Mouse (Mus musculus) G1E-ER4 (cell line): ENCODE measurements at regions not wholly inside any gene's neighbourhood (a gene's known extent, or its start where the extent isn't known, plus 50 kb on each side); places are given as distances from the start of the nearest gene placed in this dataset.

ENCODE experiments used
- GATA1 ChIP-seq: IDR thresholded peaks from one replicate; pipeline ENCODE4 v1.8.0; 2012; ENCODE audit warnings: low read length, inconsistent platforms

DNA sequence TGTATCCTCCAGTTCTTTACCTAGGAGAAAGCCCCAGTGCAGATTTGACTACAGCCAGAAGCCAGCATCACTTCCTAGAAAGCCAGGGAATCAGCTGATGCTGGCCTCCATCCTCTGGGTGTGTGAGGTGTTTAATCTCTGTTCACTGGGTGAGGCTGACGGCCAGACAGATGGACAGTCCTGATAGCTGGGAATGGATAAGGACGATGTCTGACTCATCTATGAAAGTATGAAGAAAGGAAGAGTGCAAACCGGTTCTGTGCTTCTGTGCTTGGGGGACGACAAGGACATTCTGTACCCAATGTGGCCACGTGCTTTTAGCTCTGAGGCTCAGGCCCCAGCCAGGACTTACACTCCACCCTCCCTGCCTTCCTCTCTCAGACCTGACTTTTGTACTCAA, 80.5 kb upstream of the Med13l start:
- TF ChIP-seq GATA1: peak; percentile 89

DNA sequence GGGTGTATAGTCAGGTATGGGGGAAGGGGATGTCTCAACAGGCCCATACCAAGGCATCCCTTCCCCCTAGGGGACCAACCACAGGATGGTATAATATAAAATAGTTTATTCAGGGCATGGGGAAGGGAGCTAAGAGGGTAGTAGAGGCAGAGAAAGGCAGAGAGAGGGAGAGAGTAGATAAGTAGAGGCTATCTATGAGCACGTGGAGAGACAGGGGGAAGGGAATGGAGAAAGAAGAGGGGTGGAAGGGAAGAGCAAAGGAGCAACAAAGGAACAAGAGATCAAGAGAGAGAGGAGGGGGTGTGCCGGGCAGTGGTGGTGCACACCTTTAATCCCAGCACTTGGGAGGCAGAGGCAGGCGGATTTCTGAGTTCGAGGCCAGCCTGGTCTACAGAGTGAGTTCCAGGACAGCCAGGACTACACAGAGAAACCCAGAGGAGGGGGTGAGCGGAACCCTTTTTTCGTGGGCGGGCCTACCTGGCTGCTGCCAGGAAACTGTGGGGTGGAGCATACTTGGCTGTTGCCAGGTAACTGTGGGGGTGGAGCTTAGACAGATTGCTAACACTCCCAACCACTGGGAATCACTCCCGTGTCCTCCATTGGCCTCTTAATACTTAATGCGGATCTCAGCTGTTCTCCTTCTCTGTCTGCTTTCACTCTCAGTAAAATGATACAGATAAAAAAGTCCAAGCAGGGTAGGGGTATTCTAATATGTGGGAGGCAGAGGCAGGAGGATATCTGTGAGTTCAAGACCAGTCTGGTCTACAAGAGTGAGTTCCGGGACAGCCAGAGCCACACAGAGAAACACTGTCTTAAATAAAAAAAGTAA, 79.3 kb upstream of the Med13l start:
- no peak for TF ChIP-seq GATA1

DNA sequence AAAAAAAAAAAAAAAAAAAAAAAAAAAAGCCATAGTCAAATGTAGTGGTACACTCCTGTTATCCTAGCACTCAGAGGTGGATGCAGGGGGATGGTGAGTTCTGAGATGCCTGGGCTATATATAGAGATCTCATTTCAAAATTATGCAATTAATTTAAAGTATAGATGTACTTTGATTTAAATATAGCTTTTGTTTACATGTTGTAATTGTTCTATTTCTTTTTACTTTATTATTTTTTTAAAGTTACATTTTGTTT, 78.8 kb upstream of the Med13l start:
- no peak for TF ChIP-seq GATA1

DNA sequence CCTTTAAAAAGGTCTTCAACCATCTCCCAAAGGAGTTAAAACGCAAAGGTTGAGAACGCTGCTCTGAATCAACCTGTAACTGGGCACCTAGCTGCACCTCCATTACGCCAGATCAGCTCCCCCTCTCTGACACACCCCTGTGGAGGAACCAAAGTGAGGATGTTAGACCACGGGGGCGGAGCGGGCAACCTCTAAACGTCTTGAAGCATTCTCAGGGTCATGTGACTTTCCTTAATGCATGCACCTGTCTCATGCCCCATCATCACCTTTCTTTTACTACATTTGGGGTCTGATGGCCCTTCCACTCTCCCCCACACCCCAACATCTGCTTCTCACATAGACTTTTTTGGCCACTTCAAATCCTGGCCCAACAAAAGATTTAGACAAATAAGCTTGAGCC, 77.9 kb upstream of the Med13l start:
- TF ChIP-seq GATA1: no peak

DNA sequence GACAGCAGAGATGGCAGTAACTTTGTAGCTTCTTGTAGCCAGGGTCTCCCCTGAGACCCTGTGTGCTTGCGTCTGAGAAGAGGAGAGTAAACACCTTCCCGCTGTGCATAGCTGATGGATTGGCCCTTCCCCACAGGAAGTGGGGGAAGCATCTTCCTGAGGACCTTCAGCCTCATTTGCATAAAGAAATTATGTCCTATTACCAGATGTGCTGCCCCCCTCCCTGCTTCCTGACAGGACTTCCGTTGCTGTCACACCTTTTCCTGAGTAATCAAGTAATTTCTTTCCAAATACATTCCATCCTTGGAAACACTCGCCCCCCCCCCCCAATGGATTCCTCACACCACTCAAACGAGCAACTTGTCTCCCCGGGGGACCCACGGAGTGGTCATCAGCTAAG, 77.5 kb upstream of the Med13l start:
- no peak for TF ChIP-seq GATA1

DNA sequence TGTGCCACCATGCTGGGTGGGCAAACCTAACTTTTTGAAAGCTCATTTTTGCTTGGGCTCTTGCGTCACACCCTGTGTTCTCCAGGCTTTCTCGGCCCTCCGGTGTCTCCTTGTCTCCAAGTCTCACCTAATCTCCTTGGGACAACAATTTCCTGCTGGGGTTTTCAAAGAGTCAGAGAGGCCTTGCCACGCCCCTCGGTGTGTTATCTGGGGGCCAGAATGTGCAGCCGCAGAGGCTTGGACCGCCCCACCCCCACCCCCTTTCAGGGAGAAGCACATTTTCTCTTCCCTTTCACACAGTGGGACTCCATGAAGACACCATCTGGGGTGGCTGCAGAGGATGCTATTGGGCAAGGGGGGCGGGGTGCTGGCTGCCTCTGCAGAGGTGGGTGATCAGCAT, 76.9 kb upstream of the Med13l start:
- peak; percentile 60 for TF ChIP-seq GATA1

DNA sequence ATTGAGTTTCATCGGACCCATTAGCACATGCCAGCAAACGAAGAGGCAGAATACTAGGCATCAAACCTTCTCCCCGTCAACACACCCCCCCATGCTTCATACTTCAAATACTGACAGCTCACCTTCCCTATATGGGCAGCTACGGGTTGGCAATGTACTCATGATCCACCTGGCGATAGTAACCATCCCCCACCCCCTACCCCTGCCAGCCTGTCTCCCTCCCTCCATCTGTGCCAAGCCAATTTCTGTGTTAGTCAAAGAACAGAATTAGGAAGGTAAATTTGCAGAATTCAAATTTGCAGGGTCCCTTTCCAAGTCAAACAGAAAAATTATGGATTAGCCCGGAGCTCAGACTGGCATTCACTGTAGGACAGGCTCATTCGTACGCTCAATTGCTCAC, 75.3 kb upstream of the Med13l start:
- no peak for TF ChIP-seq GATA1

DNA sequence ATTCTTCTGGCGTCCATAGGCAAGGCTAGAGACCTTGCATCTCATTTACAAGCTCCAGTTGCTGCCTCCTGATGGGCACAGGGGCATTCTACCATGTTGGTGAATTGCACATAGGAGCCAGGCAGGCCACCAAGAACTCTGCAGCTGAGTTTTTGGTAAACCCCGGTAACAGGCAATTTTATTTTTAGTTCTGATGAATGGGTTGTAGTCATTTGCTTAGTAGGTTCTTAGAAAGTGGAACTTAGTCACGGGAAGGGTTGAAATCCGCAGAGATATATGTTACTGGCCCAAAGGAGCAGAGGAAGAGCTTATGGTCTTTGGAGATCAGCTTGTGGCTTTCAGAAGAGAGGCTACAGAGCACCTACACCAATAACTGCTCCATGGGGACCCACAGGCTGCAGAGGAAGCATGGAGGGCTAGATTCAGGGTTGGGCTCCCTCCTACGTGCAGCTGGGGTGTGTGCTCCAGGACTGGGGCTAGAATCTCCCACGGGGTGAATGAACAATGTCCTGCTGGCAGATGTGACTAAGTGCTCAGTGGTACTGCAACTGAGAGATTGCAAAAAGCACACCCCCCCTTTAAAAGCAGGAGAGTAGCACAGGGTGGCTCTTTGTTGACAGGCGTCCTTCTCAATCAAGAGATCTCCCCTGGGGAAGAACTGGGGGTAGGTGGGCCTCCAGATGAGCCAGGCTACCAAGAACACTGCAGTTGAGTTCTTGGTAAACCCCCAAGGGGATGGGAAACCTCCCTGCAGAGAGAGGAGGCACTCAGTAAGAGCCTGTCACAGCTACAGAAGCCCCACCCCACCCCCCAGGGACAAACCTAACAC, 65.6 kb upstream of the Med13l start:
- TF ChIP-seq GATA1: no peak

DNA sequence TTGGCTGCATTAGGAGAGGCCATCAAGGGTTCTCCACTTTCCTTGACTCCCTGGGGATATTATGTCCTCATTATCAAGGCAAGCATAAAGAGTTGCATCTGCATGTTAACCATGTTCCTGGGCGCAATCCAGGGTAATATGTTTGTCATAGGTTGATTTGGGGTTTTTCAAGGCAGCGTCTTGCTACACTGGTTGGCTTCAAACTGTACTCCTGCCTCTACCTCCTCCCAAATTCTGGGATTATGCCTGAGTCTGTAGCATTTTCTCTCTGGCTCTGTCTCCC, 65.1 kb upstream of the Med13l start:
- TF ChIP-seq GATA1: no peak

DNA sequence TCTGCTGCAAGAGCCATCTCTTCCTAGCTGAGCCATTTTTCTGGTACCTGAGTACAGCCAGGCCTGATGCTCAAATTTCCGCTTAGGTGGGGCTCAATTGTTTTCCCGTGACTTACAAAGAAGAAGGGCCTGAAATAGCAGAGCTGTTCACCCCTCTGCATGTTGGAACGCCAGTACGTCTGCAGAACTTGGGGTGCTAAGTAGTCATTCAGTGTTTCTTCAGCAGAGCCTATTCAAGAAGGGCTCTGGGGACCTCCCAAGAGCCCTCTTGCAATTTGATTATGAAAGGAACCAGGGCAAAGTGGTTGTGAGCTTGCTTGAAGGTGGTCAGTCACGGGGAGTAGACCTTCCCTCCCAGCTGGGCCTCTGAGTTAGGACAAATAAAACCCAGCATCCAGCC, 58.9 kb upstream of the Med13l start:
- TF ChIP-seq GATA1: no peak

DNA sequence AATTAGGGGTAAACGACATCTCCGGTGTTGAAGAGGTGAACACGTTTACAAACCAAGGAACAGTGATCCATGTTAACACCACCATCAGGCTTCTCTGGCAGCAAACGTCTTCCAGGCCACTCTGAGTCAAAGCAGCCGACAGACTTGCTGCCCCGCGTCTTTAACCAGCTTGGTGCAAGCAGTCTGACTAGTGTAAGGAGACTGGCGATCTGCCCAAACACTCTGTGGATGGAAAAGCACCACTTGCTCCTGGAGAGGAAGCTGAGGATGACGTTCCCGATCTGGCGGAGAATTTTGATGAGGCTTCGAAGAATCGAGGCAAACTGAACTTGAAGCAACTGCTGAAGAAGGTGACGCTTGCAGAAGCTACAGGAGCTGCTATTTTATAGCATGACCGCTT, 57.5 kb upstream of the Med13l start:
- TF ChIP-seq GATA1: no peak

DNA sequence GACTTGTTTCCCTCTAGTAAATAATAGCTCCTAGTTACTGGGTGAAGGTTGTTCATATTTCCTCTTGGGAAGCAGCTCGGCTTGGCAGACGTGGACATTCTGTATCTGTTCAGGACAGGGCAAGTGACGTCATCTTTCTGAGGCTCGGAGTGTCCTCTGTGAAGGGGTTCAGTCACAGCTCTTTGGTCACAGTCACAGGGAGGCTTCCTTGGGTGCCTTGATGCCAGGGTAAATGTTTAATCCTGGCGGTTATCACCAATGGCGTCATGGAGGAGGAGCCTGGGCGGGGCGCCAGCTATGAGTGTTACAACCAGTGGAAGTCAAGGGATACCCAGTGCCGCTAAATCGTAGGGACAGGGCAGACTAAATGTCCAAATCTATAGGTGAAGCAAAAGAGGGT, 56.3 kb upstream of the Med13l start:
- TF ChIP-seq GATA1: no peak

DNA sequence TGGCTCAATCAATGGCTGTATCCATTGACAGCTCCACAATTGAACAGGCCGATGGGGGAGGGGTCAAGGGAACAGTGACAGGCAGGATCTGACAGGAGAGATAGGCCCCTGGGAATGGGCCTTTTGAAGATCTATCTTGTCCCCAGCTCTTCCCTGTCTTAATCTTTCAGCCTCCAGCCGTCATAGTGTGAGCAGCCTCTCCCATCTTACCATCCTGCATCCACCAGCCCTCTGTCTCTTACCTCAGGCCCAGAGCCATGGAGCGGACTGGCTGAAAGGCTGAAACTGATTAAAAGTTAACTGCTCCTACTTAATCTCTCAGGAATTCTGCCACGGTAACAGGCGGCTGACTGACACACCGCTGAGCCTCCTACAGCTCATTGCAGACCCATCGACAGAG, 55.6 kb upstream of the Med13l start:
- no peak for TF ChIP-seq GATA1

DNA sequence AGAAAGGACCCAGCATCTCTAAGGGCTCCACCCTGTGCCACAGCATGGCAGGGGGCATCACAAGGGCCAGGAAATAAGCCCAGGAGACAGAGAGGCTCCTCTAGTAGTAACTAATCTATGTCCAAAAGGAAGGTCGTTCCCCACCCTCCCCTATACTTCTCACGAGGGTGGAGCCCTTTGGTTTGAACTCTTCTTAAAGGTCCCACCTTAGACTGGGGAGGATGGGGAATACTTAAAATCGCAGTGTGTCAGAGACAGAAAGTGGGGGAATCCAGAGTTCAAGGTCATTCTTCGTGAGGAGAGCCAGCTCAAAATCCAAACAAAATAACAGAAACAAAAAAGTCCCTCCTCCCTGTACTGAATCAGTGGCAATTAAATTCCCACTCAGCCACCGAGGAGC, 50.6 kb upstream of the Med13l start:
- no peak for TF ChIP-seq GATA1
